Mouse (Mus musculus): ENCODE measurements at regions not wholly inside any gene's neighbourhood (a gene's known extent, or its start where the extent isn't known, plus 50 kb on each side); places are given as distances from the start of the nearest gene placed in this dataset.

- Histone ChIP-seq H3K36me3 (ENCODE audit: control insufficient read depth in 1 of 2, insufficient read depth in 2 of 2, low read length in 2 of 2) (no peaks in the 10 kb centered on the region), H3K27me3 (ENCODE audit: control insufficient read depth in 1 of 2, insufficient read depth in 2 of 2, low read length in 2 of 2) (no peaks in the 10 kb centered on the region), H3K9ac (ENCODE audit: control insufficient read depth, low read depth, low read length, poor library complexity, severe bottlenecking) (no peak overlapping the region), H3K4me3 (ENCODE audit: control insufficient read depth in 1 of 2, insufficient read depth in 1 of 2, low read depth in 2 of 2, low read length in 2 of 2) (no peak overlapping the region), H3K4me1 (ENCODE audit: control insufficient read depth in 1 of 2, insufficient read depth in 2 of 2, low read length in 2 of 2) (no peaks in the 10 kb centered on the region), H3K9me3 (replicated peaks; ENCODE audit: insufficient read depth, low read length) (no peaks in the 10 kb centered on the region), H3K27ac (ENCODE audit: control insufficient read depth, low read depth, low read length) (no peak overlapping the region), H3K79me2 (ENCODE audit: control insufficient read depth, insufficient read depth, low read length, poor library complexity) (no peaks in the 10 kb centered on the region)
- TF ChIP-seq E2F4 (IDR thresholded peaks at IDR 0.05; ENCODE audit: borderline replicate concordance, low read depth, low read length) (no peak), POLR2AphosphoS2 (IDR thresholded peaks at IDR 0.05; ENCODE audit: low read length) (no peak), UBTF (IDR thresholded peaks at IDR 0.05; ENCODE audit: borderline replicate concordance, insufficient read depth, low read depth, low read length) (no peak), ELF1 (IDR thresholded peaks at IDR 0.05; ENCODE audit: low read depth, low read length) (no peak), MAFK (IDR thresholded peaks at IDR 0.05; ENCODE audit: borderline replicate concordance, low read depth, low read length) (no peak), MAZ (IDR thresholded peaks at IDR 0.05; ENCODE audit: low read depth, low read length) (no peak), BHLHE40 (IDR thresholded peaks at IDR 0.05; ENCODE audit: borderline replicate concordance, low read depth, low read length) (no peak), HCFC1 (IDR thresholded peaks at IDR 0.05; ENCODE audit: low read depth, low read length) (no peak), CHD1 (IDR thresholded peaks at IDR 0.05; ENCODE audit: low read depth, low read length) (no peak)
- DNase-seq (ENCODE audit: low read depth, low spot score) = no peak
Measured at GRCm38 (mm10) chr15:25471331-25471730, 57.8 kb upstream of the Basp1 start.

- H3K4me3 ChIP-seq (ENCODE audit: control insufficient read depth in 1 of 2, insufficient read depth in 1 of 2, low read depth in 2 of 2, low read length in 2 of 2) = no peak overlapping the region
- H3K36me3 ChIP-seq (ENCODE audit: control insufficient read depth in 1 of 2, insufficient read depth in 2 of 2, low read length in 2 of 2) = no peaks in the 10 kb centered on the region
- H3K4me1 ChIP-seq (ENCODE audit: control insufficient read depth in 1 of 2, insufficient read depth in 2 of 2, low read length in 2 of 2) = no peaks in the 10 kb centered on the region
- no peaks in the 10 kb centered on the region for H3K27me3 ChIP-seq (ENCODE audit: control insufficient read depth in 1 of 2, insufficient read depth in 2 of 2, low read length in 2 of 2)
- no peaks in the 10 kb centered on the region for H3K9me3 ChIP-seq (replicated peaks; ENCODE audit: insufficient read depth, low read length)
- TF ChIP-seq MYB (IDR thresholded peaks at IDR 0.05; ENCODE audit: low read depth, low read length) = no peak
- TF ChIP-seq POLR2AphosphoS2 (IDR thresholded peaks at IDR 0.05; ENCODE audit: low read length) = no peak
- no peak for TF ChIP-seq RAD21 (IDR thresholded peaks at IDR 0.05; ENCODE audit: low read depth, low read length)
- TF ChIP-seq NELFE (IDR thresholded peaks at IDR 0.05; ENCODE audit: low read depth, low read length) = no peak
- TF ChIP-seq MEF2A (IDR thresholded peaks at IDR 0.05; ENCODE audit: extremely low read depth, insufficient replicate concordance, low read depth, low read length, poor library complexity, severe bottlenecking) = no peak
- TF ChIP-seq SMC3 (IDR thresholded peaks at IDR 0.05; ENCODE audit: low read depth, low read length) = no peak
- no peak for TF ChIP-seq UBTF (IDR thresholded peaks at IDR 0.05; ENCODE audit: borderline replicate concordance, insufficient read depth, low read depth, low read length)
- no peak for TF ChIP-seq JUND (IDR thresholded peaks at IDR 0.05; ENCODE audit: low read depth, low read length)
- TF ChIP-seq EP300 (IDR thresholded peaks at IDR 0.05; ENCODE audit: low read depth in 1 of 2, low read length in 2 of 2) = no peak
- no peak for TF ChIP-seq ZKSCAN1 (IDR thresholded peaks at IDR 0.05; ENCODE audit: low read depth, low read length)
- TF ChIP-seq USF1 (IDR thresholded peaks at IDR 0.05; ENCODE audit: low read depth, low read length) = no peak
- TF ChIP-seq ETS1 (IDR thresholded peaks at IDR 0.05; ENCODE audit: low read depth, low read length) = no peak
- no peak for TF ChIP-seq NRF1 (IDR thresholded peaks at IDR 0.05; ENCODE audit: insufficient read depth, low read depth, low read length, poor library complexity, severe bottlenecking)
- no peak for TF ChIP-seq MAX (IDR thresholded peaks at IDR 0.05; ENCODE audit: low read length)
- no peak for TF ChIP-seq ZMIZ1 (IDR thresholded peaks at IDR 0.05; ENCODE audit: low read depth, low read length)
- TF ChIP-seq USF2 (IDR thresholded peaks at IDR 0.05; ENCODE audit: borderline replicate concordance in 1 of 2, insufficient read depth in 1 of 2, low read depth in 1 of 2, low read length in 2 of 2) = no peak
- TF ChIP-seq GATA1 (IDR thresholded peaks at IDR 0.05; ENCODE audit: low read depth, low read length) = no peak
- TF ChIP-seq E2F4 (IDR thresholded peaks at IDR 0.05; ENCODE audit: borderline replicate concordance, low read depth, low read length) = no peak
- TF ChIP-seq KAT2A (conservative IDR thresholded peaks at IDR 0.05; ENCODE audit: low read depth, low read length) = no peak
- no peak for TF ChIP-seq MAFK (IDR thresholded peaks at IDR 0.05; ENCODE audit: borderline replicate concordance, low read depth, low read length)
- H3K9ac ChIP-seq (ENCODE audit: control insufficient read depth, low read depth, low read length, poor library complexity, severe bottlenecking) = no peak overlapping the region
- no peak for DNase-seq (ENCODE audit: low read depth, low spot score)
- no peaks in the 10 kb centered on the region for H3K79me2 ChIP-seq (ENCODE audit: control insufficient read depth, insufficient read depth, low read length, poor library complexity)
- no peak overlapping the region for H3K27ac ChIP-seq (ENCODE audit: control insufficient read depth, low read depth, low read length)
Measured at GRCm38 (mm10) chr15:25473201-25473710, 59.7 kb upstream of the Basp1 start.
